Mouse (Mus musculus): Measurements from ENCODE around the gene Trim11. TPM values are rescaled to one million over a fixed set of nuclear protein-coding genes. Genes with fewer than 3 reads are reported as not detected.

The Trim11 gene
- polyA plus RNA-seq, 1 experiment from 2014 or later, result 20.4 TPM

- Histone ChIP-seq H3K4me3 (ENCODE audit: low read depth, low read length) (no peak overlapping the region), H3K4me2 (ENCODE audit: low read depth, low read length) (no peak overlapping the region), H3K9ac (replicated peaks; ENCODE audit: low read depth, low read length) (no peak overlapping the region), H3K4me1 (ENCODE audit: control insufficient read depth, insufficient read depth, low read length) (peaks cover 6% of the 10 kb centered on the region; the same call in 1 of the 2 replicates), H3K27me3 (ENCODE audit: control insufficient read depth, insufficient read depth, low read length) (no peaks in the 10 kb centered on the region), H3K9me3 (ENCODE audit: control insufficient read depth, low read length) (no peaks in the 10 kb centered on the region), H3K27ac (ENCODE audit: low read depth, low read length) (no peak overlapping the region), H3K36me3 (ENCODE audit: control insufficient read depth, insufficient read depth, low read length) (no peaks in the 10 kb centered on the region; the same call in 1 of the 2 replicates)
- ATAC-seq (ENCODE audit: low read depth), result no peak
- 35% methylated on average over 17 of the region's 17 CpGs for WGBS
Observed at GRCm38 (mm10) chr11:58963543-58963942, 14.3 kb upstream of the Trim11 start.

DNA sequence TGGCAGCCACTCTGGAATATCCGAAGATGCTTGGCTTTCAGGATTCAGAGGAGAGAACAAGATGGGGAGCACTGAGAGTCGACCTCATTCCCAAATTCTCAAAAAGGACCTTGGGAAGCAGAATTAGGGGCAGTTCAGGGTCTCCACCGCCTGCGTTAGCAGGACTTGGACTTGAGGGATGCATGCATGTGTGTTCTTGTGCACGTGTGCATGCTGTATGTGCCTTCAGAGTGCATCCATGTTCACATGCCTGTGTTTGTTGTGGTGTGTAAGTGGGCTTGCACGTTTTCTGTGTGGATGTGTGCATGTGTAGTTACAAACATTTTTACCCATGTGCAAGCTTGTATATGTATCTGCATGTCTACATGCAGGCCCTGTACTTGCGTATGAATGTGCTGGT is 13.7 kb upstream of the Trim11 start:
- H3K36me3 ChIP-seq (ENCODE audit: control insufficient read depth, insufficient read depth, low read length), result no peaks in the 10 kb centered on the region; the same call in 1 of the 2 replicates
- H3K9me3 ChIP-seq (ENCODE audit: control insufficient read depth, low read length), result no peaks in the 10 kb centered on the region
- WGBS, result 88% methylated on average over 7 of the region's 7 CpGs
- no peak overlapping the region for H3K4me2 ChIP-seq (ENCODE audit: low read depth, low read length)
- no peak overlapping the region for H3K4me3 ChIP-seq (ENCODE audit: low read depth, low read length)
- H3K27me3 ChIP-seq (ENCODE audit: control insufficient read depth, insufficient read depth, low read length), result no peaks in the 10 kb centered on the region
- H3K4me1 ChIP-seq (ENCODE audit: control insufficient read depth, insufficient read depth, low read length), result peaks cover 6% of the 10 kb centered on the region; the same call in 1 of the 2 replicates
- H3K9ac ChIP-seq (replicated peaks; ENCODE audit: low read depth, low read length), result no peak overlapping the region
- no peak overlapping the region for H3K27ac ChIP-seq (ENCODE audit: low read depth, low read length)
- no peak for ATAC-seq (ENCODE audit: low read depth)

DNA sequence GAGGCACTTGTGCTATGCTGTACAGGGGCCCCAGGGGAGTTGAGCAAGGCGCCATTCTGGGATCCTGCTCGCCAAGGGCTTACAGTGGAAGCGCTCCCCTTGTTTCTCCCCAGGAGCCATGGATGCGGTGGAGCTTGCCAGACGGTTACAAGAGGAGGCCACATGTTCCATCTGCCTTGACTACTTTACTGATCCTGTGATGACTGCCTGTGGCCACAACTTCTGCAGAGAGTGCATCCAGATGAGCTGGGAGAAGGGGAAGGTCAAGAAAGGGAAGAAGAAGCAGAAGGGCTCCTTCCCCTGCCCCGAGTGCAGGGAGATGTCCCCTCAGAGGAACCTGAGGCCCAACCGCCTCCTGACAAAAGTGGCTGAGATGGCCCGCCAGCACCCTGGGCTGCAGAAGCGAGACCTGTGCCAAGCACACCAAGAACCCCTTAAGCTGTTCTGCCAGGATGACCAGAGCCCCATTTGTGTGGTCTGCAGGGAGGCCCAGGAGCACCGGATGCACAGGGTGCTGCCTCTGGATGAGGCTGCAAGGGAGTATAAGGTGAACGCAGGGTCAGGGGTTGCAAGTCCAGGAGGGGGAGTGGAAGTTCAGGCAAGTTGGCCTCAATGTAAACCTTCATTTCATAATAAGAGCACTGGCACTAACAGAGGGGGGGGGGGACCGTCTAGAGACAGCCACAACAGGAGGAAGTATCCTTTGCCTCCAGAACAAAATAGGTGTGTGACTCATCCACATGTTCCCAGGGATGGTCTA is 12.7 kb upstream of the Trim11 start:
- no peak for ATAC-seq (ENCODE audit: low read depth)
- no peak overlapping the region for H3K4me3 ChIP-seq (ENCODE audit: low read depth, low read length)
- H3K27me3 ChIP-seq (ENCODE audit: control insufficient read depth, insufficient read depth, low read length), result no peaks in the 10 kb centered on the region
- WGBS, result 48% methylated on average over 12 of the region's 12 CpGs
- H3K36me3 ChIP-seq (ENCODE audit: control insufficient read depth, insufficient read depth, low read length), result no peaks in the 10 kb centered on the region; the same call in 1 of the 2 replicates
- H3K9ac ChIP-seq (replicated peaks; ENCODE audit: low read depth, low read length), result no peak overlapping the region
- H3K4me1 ChIP-seq (ENCODE audit: control insufficient read depth, insufficient read depth, low read length), result no peaks in the 10 kb centered on the region
- H3K4me2 ChIP-seq (ENCODE audit: low read depth, low read length), result no peak overlapping the region
- no peak overlapping the region for H3K27ac ChIP-seq (ENCODE audit: low read depth, low read length)
- no peaks in the 10 kb centered on the region for H3K9me3 ChIP-seq (ENCODE audit: control insufficient read depth, low read length)

DNA sequence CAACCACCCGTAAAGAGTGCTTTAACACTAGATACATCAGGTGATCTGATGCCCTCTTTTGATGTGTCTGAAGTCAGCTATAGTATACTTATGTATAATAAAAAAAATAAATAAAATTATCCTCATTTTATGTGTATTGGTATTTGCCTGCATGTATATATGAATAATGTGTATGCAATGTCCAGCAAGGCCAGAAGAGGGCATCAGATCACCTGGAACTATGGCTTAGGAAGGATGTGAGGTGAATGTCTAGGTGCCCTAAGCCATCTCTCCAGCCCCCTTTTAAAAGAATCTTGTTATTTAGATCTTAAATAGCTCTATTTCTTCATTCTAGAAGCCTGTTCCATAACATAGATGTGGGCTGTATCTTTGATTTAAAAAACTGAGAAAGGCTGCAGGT is 10.5 kb upstream of the Trim11 start:
- no peak overlapping the region for H3K9ac ChIP-seq (replicated peaks; ENCODE audit: low read depth, low read length)
- H3K9me3 ChIP-seq (ENCODE audit: control insufficient read depth, low read length), result no peaks in the 10 kb centered on the region
- no peak overlapping the region for H3K4me2 ChIP-seq (ENCODE audit: low read depth, low read length)
- no peak overlapping the region for H3K4me3 ChIP-seq (ENCODE audit: low read depth, low read length)
- 93% methylated on average over 1 of the region's 1 CpGs for WGBS
- H3K27me3 ChIP-seq (ENCODE audit: control insufficient read depth, insufficient read depth, low read length), result no peaks in the 10 kb centered on the region
- no peak overlapping the region for H3K27ac ChIP-seq (ENCODE audit: low read depth, low read length)
- H3K4me1 ChIP-seq (ENCODE audit: control insufficient read depth, insufficient read depth, low read length), result no peaks in the 10 kb centered on the region
- H3K36me3 ChIP-seq (ENCODE audit: control insufficient read depth, insufficient read depth, low read length), result no peaks in the 10 kb centered on the region; the same call in 1 of the 2 replicates
- ATAC-seq (ENCODE audit: low read depth), result no peak

DNA sequence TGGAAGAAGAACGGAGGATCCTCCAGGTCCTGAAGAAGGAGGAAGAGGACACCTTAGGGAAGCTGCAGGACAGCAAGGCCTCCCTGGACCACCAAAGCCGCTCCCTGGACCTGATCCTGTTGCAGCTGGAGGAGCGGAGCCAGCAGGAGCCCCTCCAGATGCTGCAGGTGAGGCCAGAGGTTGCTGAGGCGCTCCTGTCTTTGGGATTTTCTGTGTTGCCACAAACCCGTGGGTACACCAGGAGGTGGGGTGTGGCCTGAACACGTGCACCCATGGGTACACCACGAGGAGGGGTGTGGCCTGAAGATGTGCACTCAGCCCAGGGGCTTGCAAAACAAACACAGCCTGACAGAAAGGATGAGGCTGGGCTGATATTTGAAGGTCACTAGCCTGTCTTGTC is 9.3 kb upstream of the Trim11 start:
- no peaks in the 10 kb centered on the region; the same call in 1 of the 2 replicates for H3K36me3 ChIP-seq (ENCODE audit: control insufficient read depth, insufficient read depth, low read length)
- 88% methylated on average over 7 of the region's 7 CpGs for WGBS
- H3K9ac ChIP-seq (replicated peaks; ENCODE audit: low read depth, low read length), result no peak overlapping the region
- H3K4me3 ChIP-seq (ENCODE audit: low read depth, low read length), result no peak overlapping the region
- no peaks in the 10 kb centered on the region for H3K27me3 ChIP-seq (ENCODE audit: control insufficient read depth, insufficient read depth, low read length)
- H3K27ac ChIP-seq (ENCODE audit: low read depth, low read length), result no peak overlapping the region
- H3K4me2 ChIP-seq (ENCODE audit: low read depth, low read length), result no peak overlapping the region
- no peaks in the 10 kb centered on the region for H3K4me1 ChIP-seq (ENCODE audit: control insufficient read depth, insufficient read depth, low read length)
- no peak for ATAC-seq (ENCODE audit: low read depth)
- H3K9me3 ChIP-seq (ENCODE audit: control insufficient read depth, low read length), result no peaks in the 10 kb centered on the region

GRCm38 (mm10) chr11:58969027-58969426 is 8.9 kb upstream of the Trim11 start:
- Histone ChIP-seq H3K36me3 (ENCODE audit: control insufficient read depth, insufficient read depth, low read length) (no peaks in the 10 kb centered on the region; the same call in 1 of the 2 replicates), H3K4me3 (ENCODE audit: low read depth, low read length) (no peak overlapping the region), H3K9ac (replicated peaks; ENCODE audit: low read depth, low read length) (no peak overlapping the region), H3K4me2 (ENCODE audit: low read depth, low read length) (no peak overlapping the region), H3K27me3 (ENCODE audit: control insufficient read depth, insufficient read depth, low read length) (no peaks in the 10 kb centered on the region), H3K27ac (ENCODE audit: low read depth, low read length) (no peak overlapping the region), H3K9me3 (ENCODE audit: control insufficient read depth, low read length) (no peaks in the 10 kb centered on the region), H3K4me1 (ENCODE audit: control insufficient read depth, insufficient read depth, low read length) (no peaks in the 10 kb centered on the region)
- WGBS, result 94% methylated on average over 8 of the region's 8 CpGs
- no peak for ATAC-seq (ENCODE audit: low read depth)

GRCm38 (mm10) chr11:58969659-58970058 is 8.2 kb upstream of the Trim11 start:
- 86% methylated on average over 6 of the region's 6 CpGs for WGBS
- ATAC-seq (ENCODE audit: low read depth), result no peak
- Histone ChIP-seq H3K36me3 (ENCODE audit: control insufficient read depth, insufficient read depth, low read length) (no peaks in the 10 kb centered on the region; the same call in 1 of the 2 replicates), H3K4me2 (ENCODE audit: low read depth, low read length) (no peak overlapping the region), H3K9me3 (ENCODE audit: control insufficient read depth, low read length) (no peaks in the 10 kb centered on the region), H3K4me1 (ENCODE audit: control insufficient read depth, insufficient read depth, low read length) (no peaks in the 10 kb centered on the region), H3K27me3 (ENCODE audit: control insufficient read depth, insufficient read depth, low read length) (no peaks in the 10 kb centered on the region), H3K27ac (ENCODE audit: low read depth, low read length) (no peak overlapping the region), H3K4me3 (ENCODE audit: low read depth, low read length) (no peak overlapping the region), H3K9ac (replicated peaks; ENCODE audit: low read depth, low read length) (no peak overlapping the region)

DNA sequence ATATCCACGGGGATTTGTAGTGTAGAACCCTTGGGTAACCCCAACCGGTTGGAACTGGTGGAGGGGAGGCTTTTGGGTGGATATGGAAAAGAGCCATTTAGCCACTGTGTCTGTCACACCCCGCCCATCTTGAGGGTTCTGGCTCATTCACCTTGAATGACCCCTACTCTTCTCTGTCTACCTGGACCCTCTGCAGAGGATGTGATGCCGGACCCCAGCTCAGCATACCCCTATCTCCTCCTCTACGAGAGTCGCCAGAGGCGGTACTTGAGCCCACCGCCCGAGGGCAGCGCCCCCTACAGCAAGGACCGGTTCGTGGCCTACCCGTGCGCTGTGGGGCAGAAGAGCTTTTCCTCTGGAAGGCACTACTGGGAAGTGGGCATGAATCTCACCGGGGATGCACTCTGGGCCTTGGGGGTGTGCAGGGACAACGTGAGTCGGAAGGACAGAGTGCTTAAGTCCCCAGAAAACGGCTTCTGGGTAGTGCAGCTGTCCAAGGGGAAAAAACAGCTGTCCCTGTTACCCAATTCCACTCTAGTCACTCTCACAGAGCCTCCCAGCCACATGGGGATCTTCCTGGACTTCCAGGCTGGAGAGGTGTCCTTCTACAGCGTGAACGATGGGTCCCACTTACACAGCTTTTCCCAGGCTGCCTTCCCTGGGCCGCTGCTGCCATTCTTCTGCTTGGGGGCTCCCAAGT is 6.9 kb upstream of the Trim11 start:
- H3K9me3 ChIP-seq (ENCODE audit: control insufficient read depth, low read length), result no peaks in the 10 kb centered on the region
- H3K36me3 ChIP-seq (ENCODE audit: control insufficient read depth, insufficient read depth, low read length), result no peaks in the 10 kb centered on the region; the same call in 1 of the 2 replicates
- no peak overlapping the region for H3K9ac ChIP-seq (replicated peaks; ENCODE audit: low read depth, low read length)
- no peaks in the 10 kb centered on the region for H3K27me3 ChIP-seq (ENCODE audit: control insufficient read depth, insufficient read depth, low read length)
- H3K27ac ChIP-seq (ENCODE audit: low read depth, low read length), result no peak overlapping the region
- no peak overlapping the region for H3K4me2 ChIP-seq (ENCODE audit: low read depth, low read length)
- ATAC-seq (ENCODE audit: low read depth), result no peak
- 90% methylated on average over 21 of the region's 21 CpGs for WGBS
- H3K4me3 ChIP-seq (ENCODE audit: low read depth, low read length), result no peak overlapping the region
- H3K4me1 ChIP-seq (ENCODE audit: control insufficient read depth, insufficient read depth, low read length), result peaks cover 6% of the 10 kb centered on the region; the same call in 1 of the 2 replicates

DNA sequence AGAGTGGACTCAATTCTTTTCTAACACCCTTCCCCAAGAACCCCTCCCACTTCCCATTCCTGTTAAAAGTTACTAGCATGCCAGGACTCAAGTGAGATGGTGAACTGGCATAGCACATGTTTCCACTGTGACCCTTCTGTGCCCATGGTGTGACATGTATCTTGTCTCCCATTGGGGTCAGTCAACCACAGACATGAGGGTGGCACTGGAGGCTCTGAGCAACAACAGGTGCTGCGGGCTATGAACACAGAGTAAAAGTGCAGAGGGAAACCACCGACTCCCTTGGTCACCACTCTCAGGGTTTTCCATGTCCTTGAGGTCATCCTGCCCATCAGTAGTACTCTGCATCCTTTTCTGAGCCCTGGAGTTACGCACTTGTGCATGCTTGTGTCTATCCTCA is 6.1 kb upstream of the Trim11 start:
- no peak overlapping the region for H3K4me3 ChIP-seq (ENCODE audit: low read depth, low read length)
- H3K4me2 ChIP-seq (ENCODE audit: low read depth, low read length), result no peak overlapping the region
- no peak overlapping the region for H3K9ac ChIP-seq (replicated peaks; ENCODE audit: low read depth, low read length)
- H3K27me3 ChIP-seq (ENCODE audit: control insufficient read depth, insufficient read depth, low read length), result no peaks in the 10 kb centered on the region
- no peak overlapping the region for H3K27ac ChIP-seq (ENCODE audit: low read depth, low read length)
- H3K9me3 ChIP-seq (ENCODE audit: control insufficient read depth, low read length), result no peaks in the 10 kb centered on the region
- H3K4me1 ChIP-seq (ENCODE audit: control insufficient read depth, insufficient read depth, low read length), result peaks cover 6% of the 10 kb centered on the region
- ATAC-seq (ENCODE audit: low read depth), result no peak
- no peaks in the 10 kb centered on the region; the same call in 1 of the 2 replicates for H3K36me3 ChIP-seq (ENCODE audit: control insufficient read depth, insufficient read depth, low read length)
- WGBS, result 96% methylated on average over 3 of the region's 3 CpGs

Measured in neural tube, embryonic 14.5 days (tissue).